Mouse (Mus musculus) cerebellum, adult 2 months (tissue): ENCODE results near the gene Wwp2.

Experiments
- CTCF ChIP-seq: fragments of 200-500 bp; IDR thresholded peaks from 2 replicates; pipeline ENCODE4 v1.5.1; 2011; ENCODE audit warnings: low read depth, mild to moderate bottlenecking, control low read depth, low read length, moderate library complexity, borderline replicate concordance; ENCODE audit not compliant: insufficient read depth
- POLR2A ChIP-seq: fragments of 200-500 bp; IDR thresholded peaks from 2 replicates; pipeline ENCODE4 v1.6.1; 2011; ENCODE audit warnings: low read length, control low read depth, borderline replicate concordance; ENCODE audit not compliant: insufficient read depth

DNA sequence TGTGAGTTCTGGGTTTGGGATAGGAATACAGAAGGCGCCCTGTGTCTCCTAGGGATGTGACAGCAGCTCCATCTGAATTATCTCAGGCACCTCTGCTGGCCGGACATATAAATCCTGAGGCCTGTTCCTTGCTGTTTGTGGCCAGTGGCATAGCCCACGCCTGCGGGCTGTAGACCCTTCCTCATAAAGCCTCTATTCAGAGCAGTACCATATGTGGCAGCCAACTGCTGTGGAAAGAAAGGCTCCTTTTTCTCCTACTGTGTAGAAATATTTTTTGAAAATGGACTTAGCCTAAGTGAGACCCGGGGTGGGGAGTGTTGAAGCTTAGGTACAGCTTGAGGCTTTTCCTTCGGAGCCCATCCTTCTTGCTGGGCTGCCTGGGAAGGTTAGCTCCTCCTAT lies 22.1 kb downstream of the Wwp2 start:
- TF ChIP-seq CTCF: no peak
- TF ChIP-seq POLR2A: no peak
